ENCODE assay signal across 9 mouse cellular contexts in the genomic region with DNA sequence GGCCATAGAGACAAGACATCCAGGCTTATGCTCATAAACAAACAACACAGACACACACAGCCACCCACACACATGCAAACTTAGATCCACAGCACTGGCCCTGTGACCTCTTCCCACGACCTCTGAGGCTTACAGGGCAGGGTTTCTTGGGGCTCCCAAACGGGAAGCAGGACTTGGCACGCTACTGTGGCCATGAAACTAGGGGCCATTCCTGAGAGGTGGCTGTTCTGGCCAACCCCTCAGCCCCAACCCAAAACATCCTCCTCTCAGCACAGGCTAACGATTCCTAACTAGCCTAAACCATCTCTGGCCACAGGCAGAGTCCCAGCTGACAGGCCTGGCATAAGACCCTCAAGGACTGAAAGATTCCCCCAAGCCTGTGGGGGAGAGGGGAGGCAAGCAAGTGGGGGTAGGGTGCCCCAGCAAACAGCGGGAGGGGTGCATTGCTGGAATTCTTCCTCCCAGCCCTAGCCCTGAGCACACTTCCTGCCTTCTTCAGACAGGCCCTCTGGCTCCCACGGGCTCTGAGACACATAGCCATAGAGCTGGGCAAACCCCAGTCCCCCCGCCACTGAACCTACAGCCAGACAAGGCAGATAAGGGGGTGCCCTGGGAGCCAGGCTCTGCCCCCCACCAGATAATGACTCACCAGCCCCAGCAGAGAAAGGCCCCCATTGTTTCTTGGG. TPM values are rescaled to one million over a fixed set of nuclear protein-coding genes. Genes with fewer than 3 reads are reported as not detected.
DNase-seq lines count a peak whose midpoint lies in the region; ATAC-seq and TF ChIP-seq lines count a peak whose summit lies in the region.
"Had no signal": no experiment of that assay in that cellular context is flagged by ENCODE, and none has a peak within 500 bp of the region (broad histone marks: within the 10 kb centered on the region; RNA-seq: fewer than 3 reads in every experiment).

No protein-coding gene starts in this region.

- H3K4me3 ChIP-seq in neural tube, embryonic 11.5 days (ENCODE audit: low read depth, low read length): no peak overlapping the region
- H3K4me3 ChIP-seq in hindbrain, embryonic 16.5 days (ENCODE audit: low read length): no peak overlapping the region
- H3K4me3 ChIP-seq in liver, embryonic 13.5 days (replicated peaks): no peak overlapping the region
- H3K4me3 ChIP-seq in stomach, postnatal 0 days (ENCODE audit: low read depth, low read length): no peak overlapping the region

- no peak for TF ChIP-seq CTCF in stomach, postnatal 0 days (IDR thresholded peaks at IDR 0.05; ENCODE audit: low read depth)

- H3K9ac ChIP-seq in neural tube, embryonic 11.5 days (ENCODE audit: low read length): no peak overlapping the region
- no peak overlapping the region for H3K9ac ChIP-seq in hindbrain, embryonic 16.5 days (ENCODE audit: low read depth, low read length)
- no peak overlapping the region for H3K9ac ChIP-seq in liver, embryonic 13.5 days
- H3K9ac ChIP-seq in stomach, postnatal 0 days (ENCODE audit: low read length): peak overlapping the region; percentile 13; the same call in 1 of the 2 replicates
- H3K9ac ChIP-seq: liver, embryonic 14.5 days had no signal

- 0 out of 2 replicates have a peak overlapping the region, but pooled peaks have one; percentile 9 for H3K4me2 ChIP-seq in neural tube, embryonic 11.5 days (ENCODE audit: low read depth)
- no peak overlapping the region for H3K4me2 ChIP-seq in hindbrain, embryonic 16.5 days (ENCODE audit: low read length)
- no peak overlapping the region for H3K4me2 ChIP-seq in liver, embryonic 13.5 days
- peak overlapping the region; percentile 12; the same call in 1 of the 2 replicates for H3K4me2 ChIP-seq in stomach, postnatal 0 days (replicated peaks; ENCODE audit: low read depth)

- 0 out of 2 replicates have a peak, but pooled peaks cover 8% of the 10 kb centered on the region for H3K27me3 ChIP-seq in neural tube, embryonic 11.5 days (ENCODE audit: control insufficient read depth, insufficient read depth, low read length)
- no peaks in the 10 kb centered on the region for H3K27me3 ChIP-seq in hindbrain, embryonic 16.5 days (replicated peaks; ENCODE audit: control insufficient read depth, insufficient read depth, low read length)
- H3K27me3 ChIP-seq in liver, embryonic 13.5 days: peaks cover 23% of the 10 kb centered on the region
- H3K27me3 ChIP-seq in stomach, postnatal 0 days (ENCODE audit: control insufficient read depth, insufficient read depth, low read length): no peaks in the 10 kb centered on the region

- TF ChIP-seq EP300 in stomach, postnatal 0 days (optimal IDR thresholded peaks at IDR 0.05): no peak

- no peaks in the 10 kb centered on the region for H3K36me3 ChIP-seq in neural tube, embryonic 11.5 days (ENCODE audit: control insufficient read depth, insufficient read depth, low read length)
- H3K36me3 ChIP-seq in hindbrain, embryonic 16.5 days (ENCODE audit: control insufficient read depth, insufficient read depth, low read length): peaks cover 3% of the 10 kb centered on the region; the same call in 1 of the 2 replicates
- 0 out of 2 replicates have a peak, but pooled peaks cover 4% of the 10 kb centered on the region for H3K36me3 ChIP-seq in liver, embryonic 13.5 days
- H3K36me3 ChIP-seq in stomach, postnatal 0 days (ENCODE audit: control insufficient read depth, insufficient read depth, low read length): no peaks in the 10 kb centered on the region

- H3K9me3 ChIP-seq in neural tube, embryonic 11.5 days (ENCODE audit: control insufficient read depth, low read length): no peaks in the 10 kb centered on the region
- no peaks in the 10 kb centered on the region for H3K9me3 ChIP-seq in hindbrain, embryonic 16.5 days (ENCODE audit: control insufficient read depth, low read length)
- no peaks in the 10 kb centered on the region for H3K9me3 ChIP-seq in liver, embryonic 13.5 days (replicated peaks)
- H3K9me3 ChIP-seq in stomach, postnatal 0 days (ENCODE audit: control insufficient read depth, low read length): no peaks in the 10 kb centered on the region

- peak overlapping the region; percentile 29; the same call in 1 of the 2 replicates for H3K27ac ChIP-seq in neural tube, embryonic 11.5 days (ENCODE audit: low read depth, low read length)
- 0 out of 2 replicates have a peak overlapping the region, but pooled peaks have one; percentile 6 for H3K27ac ChIP-seq in hindbrain, embryonic 16.5 days (ENCODE audit: low read depth, low read length)
- H3K27ac ChIP-seq in liver, embryonic 13.5 days: peak overlapping the region; percentile 57
- peak overlapping the region; percentile 84 for H3K27ac ChIP-seq in stomach, postnatal 0 days (replicated peaks)
- H3K27ac ChIP-seq: liver, embryonic 14.5 days had no signal

- 52% methylated on average over 7 of the region's 7 CpGs for WGBS in neural tube, embryonic 11.5 days
- 58% methylated on average over 7 of the region's 7 CpGs for WGBS in hindbrain, embryonic 16.5 days
- 37% methylated on average over 7 of the region's 7 CpGs for WGBS in liver, embryonic 13.5 days (ENCODE audit: insufficient replicate concordance)
- WGBS in stomach, postnatal 0 days: 43% methylated on average over 7 of the region's 7 CpGs

- DNase-seq in neural tube, embryonic 11.5 days (ENCODE audit: low spot score): peak; percentile 30
- no peak for DNase-seq in neural tube, embryonic 10.5 days (ENCODE audit: extremely low spot score, low spot score)
- no peak for DNase-seq in liver, embryonic 13.5 days
- no peak for DNase-seq in stomach, postnatal 0 days (ENCODE audit: low spot score)
- no peak for DNase-seq in ovary, postnatal 14 days (ENCODE audit: low spot score)
- DNase-seq in layer of hippocampus, postnatal 10 days (ENCODE audit: low spot score in 2 of 2): no peak
- DNase-seq in layer of hippocampus, adult 8-10 months (ENCODE audit: low spot score in 2 of 2): no peak

- no peak for ATAC-seq in neural tube, embryonic 11.5 days (ENCODE audit: insufficient read depth, low FRiP score, low TSS enrichment)
- ATAC-seq in hindbrain, embryonic 16.5 days: no peak
- no peak for ATAC-seq in liver, embryonic 13.5 days (ENCODE audit: low read depth)
- peak; percentile 22; the same call in 1 of the 2 replicates for ATAC-seq in stomach, postnatal 0 days (ENCODE audit: low FRiP score, low TSS enrichment)

- no peaks in the 10 kb centered on the region for H3K4me1 ChIP-seq in neural tube, embryonic 11.5 days (ENCODE audit: control insufficient read depth, insufficient read depth, low read length)
- H3K4me1 ChIP-seq in hindbrain, embryonic 16.5 days (ENCODE audit: control insufficient read depth, insufficient read depth, low read depth, low read length): peaks cover 3% of the 10 kb centered on the region; the same call in 1 of the 2 replicates
- peaks cover 30% of the 10 kb centered on the region for H3K4me1 ChIP-seq in liver, embryonic 13.5 days (replicated peaks)
- no peaks in the 10 kb centered on the region; the same call in none of the 2 replicates for H3K4me1 ChIP-seq in stomach, postnatal 0 days (replicated peaks; ENCODE audit: control insufficient read depth, insufficient read depth)

RNA-seq across cellular contexts. Expression of a gene that starts 6.0 kb away (rescaled TPM):
- polyA plus RNA-seq in neural tube, embryonic 11.5 days (2014; fragmentation: Nextera tagmentation; extraction: Ambion mirVana): 36.7 and 38.8 TPM in 2 replicates
- polyA plus RNA-seq in hindbrain, embryonic 16.5 days (2015; fragmentation: Nextera tagmentation; extraction: Ambion mirVana): 60.8 TPM in 2 replicates
- polyA plus RNA-seq in liver, embryonic 13.5 days (2015; fragmentation: Nextera tagmentation; extraction: Ambion mirVana): 9.8 and 10.2 TPM in 2 replicates
- 37.9 and 38.0 TPM in 2 replicates for polyA plus RNA-seq in stomach, postnatal 0 days (2015; fragmentation: Nextera tagmentation; extraction: Ambion mirVana)
- 10 to 100 TPM; 48.5 to 49.4 TPM for total RNA-seq in layer of hippocampus, postnatal 10 days (2021)
- 10 to 100 TPM; 41.9 to 48.7 (median 44.1) TPM for total RNA-seq in layer of hippocampus, adult 8-10 months (2022)

RNA-seq across cellular contexts. Expression of a gene that starts 11.7 kb away (rescaled TPM):
- 13.8 and 15.7 TPM in 2 replicates for polyA plus RNA-seq in neural tube, embryonic 11.5 days (2014; fragmentation: Nextera tagmentation; extraction: Ambion mirVana)
- polyA plus RNA-seq in hindbrain, embryonic 16.5 days (2015; fragmentation: Nextera tagmentation; extraction: Ambion mirVana): 9.6 and 9.9 TPM in 2 replicates
- 8.4 and 9.2 TPM in 2 replicates for polyA plus RNA-seq in liver, embryonic 13.5 days (2015; fragmentation: Nextera tagmentation; extraction: Ambion mirVana)
- polyA plus RNA-seq in stomach, postnatal 0 days (2015; fragmentation: Nextera tagmentation; extraction: Ambion mirVana): 8.0 and 8.4 TPM in 2 replicates
- 1 to 10 TPM; 4.9 to 7.8 TPM for total RNA-seq in layer of hippocampus, postnatal 10 days (2021)
- total RNA-seq in layer of hippocampus, adult 8-10 months (2022): 1 to 10 TPM; 6.5 to 9.1 (median 7.6) TPM

RNA-seq across cellular contexts. Expression of a gene that starts 11.7 kb away (rescaled TPM):
- polyA plus RNA-seq in neural tube, embryonic 11.5 days (2014; fragmentation: Nextera tagmentation; extraction: Ambion mirVana): 61.9 and 69.2 TPM in 2 replicates
- 65.8 and 80.9 TPM in 2 replicates for polyA plus RNA-seq in hindbrain, embryonic 16.5 days (2015; fragmentation: Nextera tagmentation; extraction: Ambion mirVana)
- 18.6 and 22.4 TPM in 2 replicates for polyA plus RNA-seq in liver, embryonic 13.5 days (2015; fragmentation: Nextera tagmentation; extraction: Ambion mirVana)
- 36.2 and 37.0 TPM in 2 replicates for polyA plus RNA-seq in stomach, postnatal 0 days (2015; fragmentation: Nextera tagmentation; extraction: Ambion mirVana)
- total RNA-seq in layer of hippocampus, postnatal 10 days (2021): 100 to 1,000 TPM; 171 to 176 TPM
- 100 to 1,000 TPM; 149 to 212 (median 191) TPM for total RNA-seq in layer of hippocampus, adult 8-10 months (2022)

RNA-seq across cellular contexts. Expression of a gene that starts 14.1 kb away (rescaled TPM):
- polyA plus RNA-seq in neural tube, embryonic 11.5 days (2014; fragmentation: Nextera tagmentation; extraction: Ambion mirVana): not detected in 2 replicates
- polyA plus RNA-seq in hindbrain, embryonic 16.5 days (2015; fragmentation: Nextera tagmentation; extraction: Ambion mirVana): 0.54 and 0.75 TPM in 2 replicates
- polyA plus RNA-seq in liver, embryonic 13.5 days (2015; fragmentation: Nextera tagmentation; extraction: Ambion mirVana): 0.24 and 0.28 TPM in 2 replicates
- polyA plus RNA-seq in stomach, postnatal 0 days (2015; fragmentation: Nextera tagmentation; extraction: Ambion mirVana): 1.2 and 1.8 TPM in 2 replicates
- total RNA-seq in layer of hippocampus, postnatal 10 days (2021): 1 to 10 TPM; 1.3 to 1.6 TPM
- total RNA-seq in layer of hippocampus, adult 8-10 months (2022): 1 to 10 TPM in 3 of 4 experiments, not detected in 1; 1.1 to 2.6 (median 2.5) TPM

RNA-seq across cellular contexts. Expression of a gene that starts 25.3 kb away (rescaled TPM):
- polyA plus RNA-seq in neural tube, embryonic 11.5 days (2014; fragmentation: Nextera tagmentation; extraction: Ambion mirVana): 31.8 and 35.7 TPM in 2 replicates
- polyA plus RNA-seq in hindbrain, embryonic 16.5 days (2015; fragmentation: Nextera tagmentation; extraction: Ambion mirVana): 10.8 and 18.7 TPM in 2 replicates
- polyA plus RNA-seq in liver, embryonic 13.5 days (2015; fragmentation: Nextera tagmentation; extraction: Ambion mirVana): 9.5 and 13.1 TPM in 2 replicates
- polyA plus RNA-seq in stomach, postnatal 0 days (2015; fragmentation: Nextera tagmentation; extraction: Ambion mirVana): 9.7 and 12.4 TPM in 2 replicates
- 10 to 100 TPM; 40.1 to 43.6 TPM for total RNA-seq in layer of hippocampus, postnatal 10 days (2021)
- 10 to 100 TPM; 36.8 to 41.6 (median 38.2) TPM for total RNA-seq in layer of hippocampus, adult 8-10 months (2022)

Comparison
In these comparisons a context has a peak if more than half of its experiments do, and no peak if none do; other contexts are left out.
1. H3K27ac ChIP-seq: peak in every context shown above with its lines; median percentile 84 in stomach, postnatal 0 days; 57 in liver, embryonic 13.5 days; 29 in neural tube, embryonic 11.5 days; 6 in hindbrain, embryonic 16.5 days.
2. H3K4me2 ChIP-seq: peak in neural tube, embryonic 11.5 days (single experiment) and stomach, postnatal 0 days (single experiment); none in hindbrain, embryonic 16.5 days (single experiment) and liver, embryonic 13.5 days (single experiment).